Mouse (Mus musculus): ENCODE measurements around the gene Ankrd42.

GRCm38 (mm10) chr7:92675131-92675530 is 38.2 kb upstream of the Ankrd42 start:
- no peak for TF ChIP-seq CTCF (IDR thresholded peaks at IDR 0.05)
- no peak for TF ChIP-seq EP300 (IDR thresholded peaks at IDR 0.05)

Measured in lung, postnatal 0 days (tissue).